Mouse (Mus musculus): ENCODE data around the gene Banf2.

- no peak for TF ChIP-seq CTCF (IDR thresholded peaks at IDR 0.05; ENCODE audit: extremely low read depth, insufficient read length, insufficient replicate concordance, low read depth, low read length)
- no peak for TF ChIP-seq POLR2A (IDR thresholded peaks at IDR 0.05; ENCODE audit: low read depth, low read length)
These were observed 32.6 kb downstream of the Banf2 start for GRCm38 (mm10) chr2:144065499-144065898.
